Comparison of ENCODE assay signal across 19 mouse cellular contexts in the genomic region with DNA sequence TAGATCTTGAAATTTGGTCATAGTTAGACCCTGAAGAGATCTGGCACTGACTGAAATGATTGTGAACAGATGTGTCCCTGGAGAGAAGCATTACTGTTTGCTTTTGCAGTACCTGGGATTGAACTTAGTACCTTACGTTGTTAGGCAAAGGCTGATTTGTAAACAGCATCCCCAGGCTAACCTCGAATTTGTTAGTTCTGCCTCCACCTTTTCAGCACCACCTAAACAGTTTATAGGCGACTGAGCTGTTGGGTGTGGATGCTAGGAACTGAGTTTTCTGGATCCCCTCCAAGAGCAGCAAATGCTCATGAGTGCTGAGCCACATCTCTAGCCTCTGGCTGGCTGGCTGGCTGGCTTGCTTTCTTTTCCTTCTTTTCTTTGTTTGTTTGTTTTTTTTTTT. TPM values are rescaled to one million over a fixed set of nuclear protein-coding genes. Genes with fewer than 3 reads are reported as not detected.
DNase-seq lines count a peak whose midpoint lies in the region; ATAC-seq and TF ChIP-seq lines count a peak whose summit lies in the region.
"Had no signal": no experiment of that assay in that cellular context is flagged by ENCODE, and none has a peak within 500 bp of the region (broad histone marks: within the 10 kb centered on the region; RNA-seq: fewer than 3 reads in every experiment).

No protein-coding gene starts in this region.

- no peak for TF ChIP-seq EP300 in liver, embryonic 14.5 days (IDR thresholded peaks at IDR 0.05; ENCODE audit: low read depth)
- TF ChIP-seq EP300 in stomach, postnatal 0 days (optimal IDR thresholded peaks at IDR 0.05), result no peak

- no peak for TF ChIP-seq CTCF in liver, embryonic 14.5 days (IDR thresholded peaks at IDR 0.05; ENCODE audit: low read depth)
- TF ChIP-seq CTCF in stomach, postnatal 0 days (IDR thresholded peaks at IDR 0.05; ENCODE audit: low read depth), result no peak

- no peak overlapping the region for H3K27ac ChIP-seq in intestine, embryonic 16.5 days (ENCODE audit: low read length)
- no peak overlapping the region for H3K27ac ChIP-seq in intestine, embryonic 15.5 days
- no peak overlapping the region for H3K27ac ChIP-seq in liver, embryonic 14.5 days
- no peak overlapping the region for H3K27ac ChIP-seq in stomach, postnatal 0 days (replicated peaks)
- H3K27ac ChIP-seq: embryonic facial prominence, embryonic 12.5 days; heart, embryonic 10.5 days; kidney, embryonic 15.5 days; midbrain, embryonic 10.5 days had no signal

- H3K4me3 ChIP-seq in intestine, embryonic 16.5 days (ENCODE audit: low read length), result no peak overlapping the region
- H3K4me3 ChIP-seq in intestine, embryonic 15.5 days (replicated peaks), result no peak overlapping the region
- H3K4me3 ChIP-seq in liver, embryonic 14.5 days (ENCODE audit: insufficient read depth in 1 of 2, low read depth in 2 of 2, low read length in 2 of 2), result no peak overlapping the region
- no peak overlapping the region for H3K4me3 ChIP-seq in stomach, postnatal 0 days (ENCODE audit: low read depth, low read length)
- H3K4me3 ChIP-seq: embryonic facial prominence, embryonic 12.5 days; heart, embryonic 10.5 days; kidney, embryonic 15.5 days; midbrain, embryonic 10.5 days had no signal

- intact Hi-C loops in left cerebral cortex, postnatal 25 days (cut with DNase I), result no loop called here

- 43% methylated on average over 3 of the region's 3 CpGs for WGBS in intestine, embryonic 16.5 days
- 47% methylated on average over 3 of the region's 3 CpGs for whole genome bisulfite sequencing in intestine, embryonic 15.5 days
- 56% methylated on average over 3 of the region's 3 CpGs for WGBS in liver, embryonic 14.5 days (ENCODE audit: insufficient replicate concordance)
- 34% methylated on average over 3 of the region's 3 CpGs for WGBS in stomach, postnatal 0 days

- H3K9me3 ChIP-seq in intestine, embryonic 16.5 days (ENCODE audit: control insufficient read depth, low read length), result no peaks in the 10 kb centered on the region
- no peaks in the 10 kb centered on the region for H3K9me3 ChIP-seq in intestine, embryonic 15.5 days
- no peaks in the 10 kb centered on the region for H3K9me3 ChIP-seq in liver, embryonic 14.5 days (ENCODE audit: control insufficient read depth, low read length)
- H3K9me3 ChIP-seq in stomach, postnatal 0 days (ENCODE audit: control insufficient read depth, low read length), result no peaks in the 10 kb centered on the region
- H3K9me3 ChIP-seq: embryonic facial prominence, embryonic 12.5 days; heart, embryonic 10.5 days; kidney, embryonic 15.5 days; midbrain, embryonic 10.5 days had no signal

- peak; percentile 57 for DNase-seq in NIH3T3 (ENCODE audit: low read depth)
- no peak for DNase-seq in liver, embryonic 14.5 days (ENCODE audit: low read depth in 3 of 3, low spot score in 3 of 3)
- no peak for DNase-seq in stomach, postnatal 0 days (ENCODE audit: low spot score)
- DNase-seq in frontal cortex, adult 2 months (ENCODE audit: extremely low spot score in 1 of 2, low spot score in 1 of 2), result no peak
- no peak for DNase-seq in left cerebral cortex, postnatal 25 days (ENCODE audit: low spot score in 2 of 2)
- DNase-seq: adrenal gland, postnatal 10 days; B cell, adult 2 months; cerebellum, adult 9-10 months; forebrain, postnatal 0 days; lung, adult 18-20 months; lung, postnatal 36 days; retina, postnatal 1 day; right cerebral cortex, postnatal 4 days had no signal

- H3K4me2 ChIP-seq in intestine, embryonic 16.5 days (ENCODE audit: low read depth, low read length), result no peak overlapping the region
- H3K4me2 ChIP-seq in intestine, embryonic 15.5 days (replicated peaks), result no peak overlapping the region
- no peak overlapping the region for H3K4me2 ChIP-seq in liver, embryonic 14.5 days (ENCODE audit: low read depth)
- H3K4me2 ChIP-seq in stomach, postnatal 0 days (replicated peaks; ENCODE audit: low read depth), result no peak overlapping the region
- H3K4me2 ChIP-seq: embryonic facial prominence, embryonic 12.5 days; kidney, embryonic 15.5 days had no signal

- H3K27me3 ChIP-seq in intestine, embryonic 16.5 days (replicated peaks; ENCODE audit: control insufficient read depth, insufficient read depth, low read length), result no peaks in the 10 kb centered on the region
- H3K27me3 ChIP-seq in intestine, embryonic 15.5 days (replicated peaks), result no peaks in the 10 kb centered on the region
- H3K27me3 ChIP-seq in liver, embryonic 14.5 days (ENCODE audit: control insufficient read depth, insufficient read depth, low read length), result no peaks in the 10 kb centered on the region
- no peaks in the 10 kb centered on the region for H3K27me3 ChIP-seq in stomach, postnatal 0 days (ENCODE audit: control insufficient read depth, insufficient read depth, low read length)
- H3K27me3 ChIP-seq: embryonic facial prominence, embryonic 12.5 days; kidney, embryonic 15.5 days had no signal

- no peak overlapping the region for H3K9ac ChIP-seq in intestine, embryonic 16.5 days (ENCODE audit: low read depth, low read length)
- H3K9ac ChIP-seq in intestine, embryonic 15.5 days, result no peak overlapping the region
- no peak overlapping the region for H3K9ac ChIP-seq in liver, embryonic 14.5 days (replicated peaks)
- H3K9ac ChIP-seq in stomach, postnatal 0 days (ENCODE audit: low read length), result no peak overlapping the region
- H3K9ac ChIP-seq: embryonic facial prominence, embryonic 12.5 days; forebrain, postnatal 0 days; kidney, embryonic 15.5 days had no signal

- no peaks in the 10 kb centered on the region for H3K36me3 ChIP-seq in intestine, embryonic 16.5 days (ENCODE audit: control insufficient read depth, insufficient read depth, low read length)
- no peaks in the 10 kb centered on the region for H3K36me3 ChIP-seq in intestine, embryonic 15.5 days
- peaks cover 4% of the 10 kb centered on the region for H3K36me3 ChIP-seq in liver, embryonic 14.5 days (replicated peaks; ENCODE audit: control insufficient read depth, insufficient read depth, low read depth)
- no peaks in the 10 kb centered on the region for H3K36me3 ChIP-seq in stomach, postnatal 0 days (ENCODE audit: control insufficient read depth, insufficient read depth, low read length)

- ATAC-seq in intestine, embryonic 16.5 days, result 0 out of 2 replicates have a peak, but pooled peaks have one; percentile 16
- ATAC-seq in intestine, embryonic 15.5 days, result no peak
- peak; percentile 50 for ATAC-seq in liver, embryonic 14.5 days (ENCODE audit: insufficient read depth)
- ATAC-seq in stomach, postnatal 0 days (ENCODE audit: low FRiP score, low TSS enrichment), result peak; percentile 40; the same call in 1 of the 2 replicates
- ATAC-seq: forebrain, postnatal 0 days had no signal

- H3K4me1 ChIP-seq in intestine, embryonic 16.5 days (ENCODE audit: control insufficient read depth, insufficient read depth, low read length), result no peaks in the 10 kb centered on the region
- no peaks in the 10 kb centered on the region for H3K4me1 ChIP-seq in intestine, embryonic 15.5 days (replicated peaks)
- H3K4me1 ChIP-seq in liver, embryonic 14.5 days (replicated peaks; ENCODE audit: control insufficient read depth in 2 of 2, insufficient read depth in 2 of 2, low read length in 1 of 2), result no peaks in the 10 kb centered on the region
- no peaks in the 10 kb centered on the region for H3K4me1 ChIP-seq in stomach, postnatal 0 days (replicated peaks; ENCODE audit: control insufficient read depth, insufficient read depth)
- H3K4me1 ChIP-seq: heart, embryonic 10.5 days; kidney, embryonic 15.5 days; midbrain, embryonic 10.5 days had no signal

RNA-seq across cellular contexts. Expression of gene Usf3, which starts 7.9 kb away (rescaled TPM):
- polyA plus RNA-seq in intestine, embryonic 16.5 days (2015; fragmentation: Nextera tagmentation; extraction: Ambion mirVana), result 2.0 and 2.3 TPM in 2 replicates
- 2.6 and 3.0 TPM in 2 replicates for polyA plus RNA-seq in intestine, embryonic 15.5 days (2015; fragmentation: Nextera tagmentation; extraction: Ambion mirVana)
- 3.7 and 3.9 TPM in 2 replicates for polyA plus RNA-seq in liver, embryonic 14.5 days (2012; rRNA removed)
- 2.7 and 3.1 TPM in 2 replicates for polyA plus RNA-seq in liver, embryonic 14.5 days (2014; fragmentation: Nextera tagmentation; extraction: Ambion mirVana)
- 1.8 and 2.0 TPM in 2 replicates for polyA plus RNA-seq in stomach, postnatal 0 days (2015; fragmentation: Nextera tagmentation; extraction: Ambion mirVana)
- polyA plus RNA-seq in frontal cortex, adult 2 months (2012; rRNA removed), result 14.0 and 14.9 TPM in 2 replicates
- 10 to 100 TPM; 37.5 to 38.4 TPM for total RNA-seq in left cerebral cortex, postnatal 25 days (2021)

RNA-seq across cellular contexts. Expression of gene Naa50, which starts 25.6 kb away (rescaled TPM):
- 76.3 and 82.6 TPM in 2 replicates for polyA plus RNA-seq in intestine, embryonic 16.5 days (2015; fragmentation: Nextera tagmentation; extraction: Ambion mirVana)
- 94.2 and 109 TPM in 2 replicates for polyA plus RNA-seq in intestine, embryonic 15.5 days (2015; fragmentation: Nextera tagmentation; extraction: Ambion mirVana)
- polyA plus RNA-seq in liver, embryonic 14.5 days (2012; rRNA removed), result 11.3 and 19.1 TPM in 2 replicates
- 39.0 and 40.6 TPM in 2 replicates for polyA plus RNA-seq in liver, embryonic 14.5 days (2014; fragmentation: Nextera tagmentation; extraction: Ambion mirVana)
- polyA plus RNA-seq in stomach, postnatal 0 days (2015; fragmentation: Nextera tagmentation; extraction: Ambion mirVana), result 45.6 and 54.0 TPM in 2 replicates
- 26.5 and 27.5 TPM in 2 replicates for polyA plus RNA-seq in frontal cortex, adult 2 months (2012; rRNA removed)
- total RNA-seq in left cerebral cortex, postnatal 25 days (2021), result 10 to 100 TPM; 59.9 to 60.2 TPM

RNA-seq across cellular contexts. Expression of gene Atp6v1a, which starts 25.7 kb away (rescaled TPM):
- polyA plus RNA-seq in intestine, embryonic 16.5 days (2015; fragmentation: Nextera tagmentation; extraction: Ambion mirVana), result 73.0 and 85.2 TPM in 2 replicates
- 61.0 and 64.0 TPM in 2 replicates for polyA plus RNA-seq in intestine, embryonic 15.5 days (2015; fragmentation: Nextera tagmentation; extraction: Ambion mirVana)
- polyA plus RNA-seq in liver, embryonic 14.5 days (2012; rRNA removed), result 8.6 and 11.9 TPM in 2 replicates
- polyA plus RNA-seq in liver, embryonic 14.5 days (2014; fragmentation: Nextera tagmentation; extraction: Ambion mirVana), result 28.1 and 28.8 TPM in 2 replicates
- 44.6 and 47.5 TPM in 2 replicates for polyA plus RNA-seq in stomach, postnatal 0 days (2015; fragmentation: Nextera tagmentation; extraction: Ambion mirVana)
- 201 and 231 TPM in 2 replicates for polyA plus RNA-seq in frontal cortex, adult 2 months (2012; rRNA removed)
- 100 to 1,000 TPM; 440 to 493 TPM for total RNA-seq in left cerebral cortex, postnatal 25 days (2021)
